Mouse (Mus musculus) thymus, postnatal 10 days (tissue): Measurements from ENCODE around the gene Comt.

Source experiments
- DNase-seq, 2 experiments: peaks; one replicate each; pipeline ENCODE4 v3.0.0; 2021; ENCODE audit warnings: low spot score in 2 of 2

The Comt gene

DNA sequence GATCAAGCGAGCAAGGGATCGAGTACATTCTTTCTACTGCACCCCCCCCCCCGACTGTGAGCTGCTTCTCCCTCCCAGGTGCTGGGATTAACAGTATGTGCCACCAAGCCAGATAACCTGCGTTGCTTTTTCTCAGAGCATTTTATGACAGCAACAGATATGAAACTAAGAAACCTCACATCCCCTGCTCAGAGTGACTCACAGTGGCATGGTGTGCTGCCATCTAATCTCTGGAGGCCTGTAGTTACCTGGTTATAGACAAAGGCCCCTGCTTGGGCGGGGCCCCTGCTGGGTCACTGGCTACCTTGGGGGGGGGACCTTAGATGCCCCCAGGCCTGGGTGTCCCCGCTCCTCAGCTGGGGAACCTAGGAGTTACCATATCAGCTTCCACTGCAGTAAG, 68.7 kb downstream of the Comt start:
- no peak for DNase-seq

- DNase-seq, result no peak
Measured at GRCm38 (mm10) chr16:18356961-18357360, 69.7 kb downstream of the Comt start.
